20 mouse cellular contexts compared by ENCODE assay signal in the genomic region with DNA sequence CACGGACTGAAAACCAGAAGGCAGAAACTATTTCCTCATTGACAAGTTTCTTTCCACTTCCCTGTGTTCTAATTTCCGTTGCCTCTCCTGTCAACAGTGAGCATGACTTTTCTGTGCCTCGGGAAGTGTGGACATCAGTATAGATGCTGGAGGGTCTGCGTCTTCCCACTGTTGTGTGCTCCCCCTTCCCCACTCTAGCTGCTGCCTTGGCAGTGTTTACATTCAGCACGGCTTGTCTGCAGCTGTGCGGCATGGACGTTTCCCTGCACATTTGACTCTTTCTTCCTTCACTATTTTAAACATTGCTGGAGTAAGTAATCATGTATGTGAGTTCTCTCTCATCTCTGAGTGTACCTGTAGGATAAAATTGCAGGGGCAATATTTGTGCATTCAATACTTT. TPM values are rescaled to one million over a fixed set of nuclear protein-coding genes. Genes with fewer than 3 reads are reported as not detected.
DNase-seq lines count a peak whose midpoint lies in the region; ATAC-seq lines count a peak whose summit lies in the region.
"Had no signal": no experiment of that assay in that cellular context is flagged by ENCODE, and none has a peak within 500 bp of the region (broad histone marks: within the 10 kb centered on the region; RNA-seq: fewer than 3 reads in every experiment).

No protein-coding gene starts in this region.

- peak; percentile 14 for DNase-seq in embryo, embryonic 10.5 days (ENCODE audit: low spot score)
- no peak for DNase-seq in embryo, embryonic 9.5 days (ENCODE audit: extremely low spot score)
- DNase-seq in lung, postnatal 10 days = no peak
- no peak for DNase-seq in kidney, postnatal 14 days
- no peak for DNase-seq in gastrocnemius, postnatal 25 days
- DNase-seq: adrenal gland, adult 8-10 months; adrenal gland, postnatal 36 days; B cell, adult 2 months; cerebellum, adult 2 months; cerebellum, postnatal 10 days; embryo, embryonic 11 days; gastrocnemius, postnatal 14 days had no signal

- 8% methylated on average over 7 of the region's 7 CpGs for WGBS in lung, embryonic 15.5 days
- 12% methylated on average over 7 of the region's 7 CpGs for WGBS in stomach, embryonic 14.5 days

- H3K36me3 ChIP-seq in lung, embryonic 15.5 days = no peaks in the 10 kb centered on the region
- H3K36me3 ChIP-seq in stomach, embryonic 14.5 days (ENCODE audit: control insufficient read depth, insufficient read depth, low read length) = no peaks in the 10 kb centered on the region
- H3K36me3 ChIP-seq: forebrain, embryonic 15.5 days; heart, embryonic 12.5 days; hindbrain, embryonic 10.5 days had no signal

- no peak for ATAC-seq in lung, embryonic 15.5 days (ENCODE audit: borderline replicate concordance, extremely low read depth, low FRiP score, low TSS enrichment)
- no peak for ATAC-seq in stomach, embryonic 14.5 days (ENCODE audit: insufficient number of reproducible peaks, insufficient read depth, low FRiP score, low read depth)
- ATAC-seq: CD4-positive, CD25-positive, alpha-beta regulatory T cell, adult 4 months; forebrain, embryonic 15.5 days had no signal

- no peaks in the 10 kb centered on the region; the same call in 1 of the 2 replicates for H3K4me1 ChIP-seq in lung, embryonic 15.5 days
- H3K4me1 ChIP-seq in stomach, embryonic 14.5 days (ENCODE audit: control insufficient read depth, insufficient read depth, low read length) = no peaks in the 10 kb centered on the region
- H3K4me1 ChIP-seq: forebrain, embryonic 15.5 days; hindbrain, embryonic 10.5 days had no signal

- peak overlapping the region; percentile 32; the same call in 1 of the 2 replicates for H3K27ac ChIP-seq in lung, embryonic 15.5 days
- H3K27ac ChIP-seq in stomach, embryonic 14.5 days (ENCODE audit: low read length) = peak overlapping the region; percentile 59; the same call in 1 of the 2 replicates
- H3K27ac ChIP-seq: forebrain, embryonic 15.5 days; hindbrain, embryonic 10.5 days; hindbrain, embryonic 14.5 days had no signal

- no peak overlapping the region for H3K9ac ChIP-seq in lung, embryonic 15.5 days
- H3K9ac ChIP-seq in stomach, embryonic 14.5 days (replicated peaks; ENCODE audit: low read depth, low read length) = no peak overlapping the region
- H3K9ac ChIP-seq: forebrain, embryonic 15.5 days; heart, embryonic 12.5 days; hindbrain, embryonic 14.5 days had no signal

- no peaks in the 10 kb centered on the region for H3K27me3 ChIP-seq in lung, embryonic 15.5 days
- no peaks in the 10 kb centered on the region for H3K27me3 ChIP-seq in stomach, embryonic 14.5 days (ENCODE audit: control insufficient read depth, insufficient read depth, low read length)
- H3K27me3 ChIP-seq: forebrain, embryonic 15.5 days; heart, embryonic 12.5 days had no signal

- H3K9me3 ChIP-seq in lung, embryonic 15.5 days = no peaks in the 10 kb centered on the region
- H3K9me3 ChIP-seq in stomach, embryonic 14.5 days (ENCODE audit: control insufficient read depth, low read depth, low read length) = no peaks in the 10 kb centered on the region
- H3K9me3 ChIP-seq: forebrain, embryonic 15.5 days; G1E; heart, embryonic 12.5 days; hindbrain, embryonic 10.5 days had no signal

- no peak overlapping the region for H3K4me3 ChIP-seq in lung, embryonic 15.5 days
- H3K4me3 ChIP-seq in stomach, embryonic 14.5 days (ENCODE audit: low read depth, low read length) = no peak overlapping the region
- H3K4me3 ChIP-seq: forebrain, embryonic 15.5 days; heart, embryonic 12.5 days; hindbrain, embryonic 10.5 days had no signal

- peak overlapping the region; percentile 7; the same call in 1 of the 2 replicates for H3K4me2 ChIP-seq in lung, embryonic 15.5 days
- peak overlapping the region; percentile 8 for H3K4me2 ChIP-seq in stomach, embryonic 14.5 days (replicated peaks; ENCODE audit: low read depth, low read length)
- H3K4me2 ChIP-seq: forebrain, embryonic 15.5 days; heart, embryonic 12.5 days; hindbrain, embryonic 14.5 days had no signal

RNA-seq across cellular contexts. Expression of a gene that starts 59.4 kb away (rescaled TPM):
- 30.8 and 32.5 TPM in 2 replicates for polyA plus RNA-seq in lung, embryonic 15.5 days (2015; fragmentation: Nextera tagmentation; extraction: Ambion mirVana)
- 20.4 and 22.6 TPM in 2 replicates for polyA plus RNA-seq in stomach, embryonic 14.5 days (2014; fragmentation: Nextera tagmentation; extraction: Ambion mirVana)
- total RNA-seq in gastrocnemius, postnatal 25 days (2021) = 10 to 100 TPM; 30.1 to 31.5 TPM
